Mouse (Mus musculus): ENCODE results near the gene F2rl2.

The F2rl2 gene

GRCm38 (mm10) chr13:95696654-95697163 is at the start of gene F2rl2:
TSS of gene F2rl2 (plus strand) at chr13:95696853.
- in situ Hi-C loops (cut with MboI, MseI), result no loop called here

- in situ Hi-C loops (cut with MboI, MseI), result no loop called here
These were observed 49.4 kb upstream of the F2rl2 start for GRCm38 (mm10) chr13:95647248-95647647.

DNA sequence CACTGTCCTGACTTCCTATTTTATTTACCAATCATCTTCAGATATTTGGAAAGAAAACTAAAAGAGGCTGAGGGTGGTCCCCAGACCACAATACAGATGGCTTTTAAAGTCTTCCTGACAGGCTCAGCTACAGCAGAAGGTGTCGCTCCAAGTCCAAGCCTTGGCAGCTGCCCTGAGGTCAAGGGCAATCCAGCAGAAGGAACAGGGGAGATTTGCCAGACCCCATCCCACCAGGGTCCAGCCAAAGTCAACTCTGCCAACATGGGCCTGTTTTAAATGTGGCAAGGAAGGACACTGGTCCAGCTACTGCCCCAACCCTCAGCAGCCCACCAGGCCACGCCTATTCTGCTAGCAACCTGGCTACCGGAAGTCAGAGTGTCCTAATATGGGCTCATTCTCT is 46.7 kb upstream of the F2rl2 start:
- in situ Hi-C loops (cut with MboI, MseI), result no loop called here

DNA sequence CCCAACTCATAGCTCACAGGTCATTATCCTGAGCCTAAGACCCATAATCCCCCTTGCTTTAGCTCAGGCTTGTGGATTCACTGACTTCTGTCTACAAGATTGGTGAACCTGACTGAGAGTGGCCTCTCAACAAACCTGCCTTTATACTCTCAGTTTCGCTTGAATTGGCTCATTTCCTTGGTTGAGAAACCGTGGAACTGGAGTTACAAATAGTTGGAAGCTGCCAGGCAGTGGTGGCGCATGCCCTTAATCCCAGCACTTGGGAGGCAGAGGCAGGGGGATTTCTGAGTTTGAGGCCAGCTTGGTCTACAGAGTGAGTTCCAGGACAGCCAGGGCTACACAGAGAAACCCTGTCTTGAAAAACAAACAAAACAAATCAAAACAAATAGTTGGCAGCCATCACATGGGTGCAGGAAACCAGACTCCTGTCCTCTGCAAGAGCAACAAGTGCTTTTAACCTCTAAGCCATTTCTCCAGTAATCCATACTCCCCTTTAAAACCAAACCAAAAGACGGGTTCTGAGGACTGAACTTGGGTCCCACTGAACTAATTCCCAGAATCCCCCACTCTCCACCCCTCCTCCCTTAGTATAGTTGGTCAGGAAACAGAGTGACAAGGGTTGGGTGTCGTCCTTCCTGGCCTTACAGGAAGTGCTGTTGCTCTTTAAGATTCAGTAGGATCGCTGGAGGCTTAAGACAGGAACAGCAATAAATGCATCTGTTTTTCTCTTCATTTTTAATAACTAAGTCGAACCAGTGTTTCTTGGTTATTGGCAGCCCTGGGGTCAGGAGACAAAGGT is 44.6 kb upstream of the F2rl2 start:
- in situ Hi-C loops (cut with MboI, MseI), result no loop called here

DNA sequence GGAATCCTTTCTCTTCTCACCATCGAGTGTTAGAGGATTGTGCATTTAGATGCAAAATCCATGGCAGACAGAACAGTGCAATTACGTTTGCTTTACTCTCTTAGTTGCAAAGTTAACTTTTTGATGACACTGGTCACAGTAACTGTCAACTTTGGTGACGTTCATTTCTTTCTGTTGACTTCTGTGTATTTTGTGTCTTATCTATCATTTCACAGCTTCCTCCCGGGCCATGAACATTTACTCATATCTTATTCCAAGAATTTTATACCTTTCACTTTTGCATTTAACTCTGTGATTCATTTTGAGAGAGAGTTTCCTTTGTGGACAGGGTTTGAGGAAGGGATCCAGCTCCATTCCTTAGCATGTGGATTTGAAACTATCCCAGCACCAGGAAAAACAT is 43.0 kb upstream of the F2rl2 start:
- in situ Hi-C loops (cut with MboI, MseI), result no loop called here

DNA sequence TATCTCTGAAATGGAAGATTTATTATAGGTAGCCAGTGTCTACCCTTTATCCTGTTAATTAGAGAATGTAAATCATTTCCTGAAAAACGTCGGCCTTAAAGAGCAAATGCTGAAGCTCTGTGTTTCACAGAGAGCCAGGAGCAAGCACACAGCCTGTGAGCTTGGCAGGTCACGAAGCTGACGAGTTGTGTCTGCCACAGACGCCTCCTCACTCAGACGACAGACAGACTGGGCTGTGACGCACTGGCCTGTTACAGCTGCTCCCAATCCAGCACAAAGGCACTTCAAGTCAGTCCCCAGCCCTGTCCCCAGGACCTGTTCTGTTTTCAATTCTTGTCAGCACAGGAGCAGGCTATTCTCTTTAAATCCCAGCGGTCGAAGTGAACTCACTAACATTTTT is 41.4 kb upstream of the F2rl2 start:
- in situ Hi-C loops (cut with MboI, MseI), result no loop called here

DNA sequence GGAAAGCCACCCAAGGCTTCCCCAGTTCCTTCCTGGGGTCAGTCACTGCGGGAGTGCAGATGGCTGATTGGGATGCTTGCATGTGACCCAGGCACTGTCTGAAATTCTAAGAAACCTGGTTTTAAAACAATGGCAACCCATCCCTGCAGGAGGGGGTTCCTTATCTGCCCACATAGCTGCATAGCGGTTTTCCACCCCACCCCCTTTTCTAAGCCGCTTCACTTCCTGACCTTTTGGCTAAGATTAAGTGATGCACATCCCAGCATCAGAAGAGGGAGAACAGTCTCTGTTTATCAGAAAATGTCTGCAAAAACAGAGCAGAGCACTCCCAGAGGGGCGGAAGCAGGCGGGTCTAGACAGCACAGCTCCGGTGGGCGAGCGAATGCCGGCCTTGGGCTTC is 39.5 kb upstream of the F2rl2 start:
- in situ Hi-C loops (cut with MboI, MseI), result no loop called here

- in situ Hi-C loops (cut with MboI, MseI), result no loop called here
These were observed 37.2 kb upstream of the F2rl2 start for GRCm38 (mm10) chr13:95659432-95659831.

DNA sequence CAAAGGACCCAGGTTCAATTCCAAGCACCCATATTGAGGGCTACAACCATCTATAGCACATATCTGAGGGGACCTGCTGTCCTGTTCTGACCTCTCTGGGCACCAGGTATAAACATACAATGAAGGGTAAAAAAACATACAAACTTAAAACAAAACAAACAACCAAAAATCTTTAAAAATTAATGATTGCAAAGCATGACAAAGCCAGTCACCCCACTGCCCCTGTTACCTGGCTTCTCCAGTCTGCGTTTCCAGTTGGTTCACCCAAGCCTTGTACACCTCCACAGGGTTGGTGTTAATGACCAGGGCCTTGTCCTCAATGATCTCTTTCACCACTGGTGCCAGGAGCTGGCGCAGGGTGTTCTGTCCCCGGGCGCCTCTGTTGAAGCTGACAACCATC is 32.8 kb upstream of the F2rl2 start:
- in situ Hi-C loops (cut with MboI, MseI), result no loop called here

DNA sequence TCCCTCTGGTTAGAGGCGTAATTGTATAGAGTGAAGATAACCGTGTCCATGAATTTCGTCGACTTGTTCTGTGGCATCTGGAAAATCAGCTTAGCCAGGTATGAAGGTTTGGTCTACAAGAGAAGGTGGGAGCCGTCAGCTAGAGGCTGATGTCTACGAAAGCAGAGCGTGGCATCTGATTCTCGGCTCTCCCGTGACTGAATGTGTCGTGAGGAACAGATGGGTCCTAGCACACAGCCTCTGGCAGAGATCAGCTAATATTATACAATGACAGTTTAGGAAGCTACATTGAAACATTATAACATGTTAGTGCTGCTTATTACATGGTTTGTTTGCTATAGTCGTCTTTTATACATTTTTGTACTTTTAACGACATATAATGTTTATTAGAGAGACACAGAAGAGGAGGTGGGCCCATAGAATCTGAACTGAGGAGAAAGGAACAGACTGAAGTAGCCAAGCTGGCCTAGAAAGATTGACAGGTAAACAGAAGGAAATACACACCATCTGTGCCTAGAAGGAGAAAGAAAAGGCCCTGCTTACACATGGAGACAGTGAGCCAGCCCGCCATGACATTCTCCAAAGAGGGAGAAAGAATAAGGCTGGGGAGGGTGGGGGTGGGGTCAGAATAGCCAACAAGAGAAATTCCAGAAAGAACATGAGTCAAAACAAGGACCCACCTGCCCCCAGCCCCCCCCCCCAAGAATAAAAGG is 30.9 kb upstream of the F2rl2 start:
- in situ Hi-C loops (cut with MboI, MseI), result no loop called here

DNA sequence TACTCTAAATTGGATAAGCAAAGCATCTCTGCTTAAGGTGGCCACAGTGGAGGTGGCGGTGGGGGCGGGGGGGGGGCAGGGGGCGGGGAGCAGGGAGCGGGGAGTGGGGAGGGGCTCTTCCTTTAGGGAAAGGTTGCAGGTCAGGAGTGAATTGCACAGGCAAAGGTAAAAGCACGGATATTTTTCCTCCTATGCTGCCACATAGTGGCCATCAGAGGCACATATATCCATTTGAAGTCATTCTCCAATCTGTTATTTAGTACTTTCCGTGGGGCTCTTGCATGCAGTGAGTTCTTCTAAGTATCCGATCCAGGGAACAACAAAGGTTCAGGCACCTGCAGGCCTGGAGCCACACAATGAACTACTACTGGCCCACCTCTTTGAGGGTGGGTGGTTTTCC is 29.4 kb upstream of the F2rl2 start:
- in situ Hi-C loops (cut with MboI, MseI), result no loop called here

GRCm38 (mm10) chr13:95670534-95670933 is 26.1 kb upstream of the F2rl2 start:
- in situ Hi-C loops (cut with MboI, MseI), result loop anchor here in 1 of 2 experiments (5.0 kb wide), 1 partner anchor 98 kb away; no protein-coding TSS in a partner anchor

- in situ Hi-C loops (cut with MboI, MseI), result loop anchor here in 1 of 2 experiments (5.0 kb wide), 1 partner anchor 99 kb away; no protein-coding TSS in a partner anchor
These were observed 25.4 kb upstream of the F2rl2 start for GRCm38 (mm10) chr13:95671108-95671897.

DNA sequence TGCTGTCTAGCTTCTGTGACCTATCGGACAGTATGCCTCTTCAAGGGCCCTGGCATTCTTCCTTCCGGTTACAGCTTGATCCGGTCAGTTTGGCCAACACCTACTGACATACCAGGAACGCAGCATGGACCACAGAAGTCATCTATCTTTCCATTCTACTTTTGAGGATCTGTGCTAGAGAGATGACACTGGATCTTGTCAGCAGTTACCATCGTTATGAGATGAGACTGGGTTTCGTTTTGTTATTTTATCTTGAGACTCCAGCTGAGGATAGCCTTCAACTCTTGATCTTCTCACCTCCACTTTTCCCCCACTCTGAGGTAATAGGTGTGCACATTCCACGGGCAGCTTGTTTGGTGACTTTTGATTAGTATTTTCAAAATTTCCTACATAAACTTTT is 24.3 kb upstream of the F2rl2 start:
- in situ Hi-C loops (cut with MboI, MseI), result loop anchor here in 1 of 2 experiments (5.0 kb wide), 1 partner anchor 100 kb away; no protein-coding TSS in a partner anchor

DNA sequence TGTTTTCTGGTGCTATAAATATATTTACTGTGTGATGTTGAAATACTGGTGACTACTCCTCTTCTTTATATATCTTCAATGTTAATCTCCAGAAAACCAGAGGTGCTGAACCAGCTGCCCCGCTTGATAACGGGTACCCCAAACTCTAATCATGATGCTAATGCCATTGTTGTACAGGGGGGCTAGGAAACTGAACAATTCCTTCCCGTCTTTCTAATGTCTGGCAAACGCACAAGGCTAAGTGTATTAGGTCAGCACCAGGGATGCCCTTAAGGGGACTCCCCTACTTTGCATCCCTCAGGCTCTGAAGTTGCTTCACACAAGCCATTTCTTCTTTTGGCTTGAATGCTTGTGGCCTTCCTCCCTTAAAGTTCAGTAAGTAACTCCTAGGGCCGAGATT is 17.6 kb upstream of the F2rl2 start:
- in situ Hi-C loops (cut with MboI, MseI), result no loop called here

GRCm38 (mm10) chr13:95679491-95679941 is 17.1 kb upstream of the F2rl2 start:
- in situ Hi-C loops (cut with MboI, MseI), result no loop called here

DNA sequence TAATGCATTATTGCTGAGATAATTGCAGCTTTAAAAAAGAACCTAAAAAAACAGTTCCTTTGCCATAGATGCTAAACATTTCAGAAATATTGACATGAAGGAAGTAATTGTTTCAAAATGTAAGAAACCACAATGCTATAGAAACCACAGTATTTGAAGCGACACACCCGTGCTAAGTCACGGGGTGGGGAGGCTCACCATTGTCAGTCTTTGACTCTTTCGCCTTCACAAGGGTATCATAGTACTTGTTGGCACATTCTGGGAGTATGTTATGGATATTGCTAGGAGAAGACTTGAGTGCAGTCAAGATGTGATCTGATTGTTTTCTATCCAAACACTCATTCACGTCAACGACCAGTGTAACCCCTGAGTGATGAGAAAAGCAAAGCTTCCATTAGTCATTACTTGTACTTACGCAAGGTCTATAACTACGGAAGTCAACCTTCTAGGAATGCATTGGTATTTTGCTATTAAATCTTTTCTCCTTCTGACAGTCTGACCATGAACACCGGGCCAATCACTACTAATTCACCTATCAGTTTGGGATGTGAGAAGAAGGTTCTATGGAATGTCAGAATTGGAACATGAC is 11.9 kb upstream of the F2rl2 start:
- in situ Hi-C loops (cut with MboI, MseI), result loop anchor here in 1 of 2 experiments (5.0 kb wide), 1 partner anchor 57 kb away; no protein-coding TSS in a partner anchor

- in situ Hi-C loops (cut with MboI, MseI), result no loop called here
These were observed 10.9 kb upstream of the F2rl2 start for GRCm38 (mm10) chr13:95685736-95686135.

DNA sequence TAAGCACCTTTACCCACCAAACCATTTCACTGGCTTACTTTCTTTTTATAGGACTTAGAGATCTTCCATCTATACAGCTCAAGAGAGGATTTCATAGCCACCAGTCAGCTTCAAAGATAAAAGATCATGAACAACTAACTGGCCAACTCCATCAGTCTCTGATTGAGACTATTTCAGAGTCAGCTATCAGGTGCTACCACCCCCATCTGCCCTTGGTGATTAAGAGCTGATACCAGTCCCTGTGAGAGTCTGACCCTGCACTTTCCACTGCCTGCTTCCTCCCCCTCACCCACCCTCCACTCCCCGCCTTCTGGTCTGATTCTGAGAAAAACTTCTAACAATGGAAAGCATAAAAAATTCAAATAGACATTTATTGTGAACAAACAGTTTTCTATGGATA is 8.1 kb upstream of the F2rl2 start:
- in situ Hi-C loops (cut with MboI, MseI), result no loop called here

DNA sequence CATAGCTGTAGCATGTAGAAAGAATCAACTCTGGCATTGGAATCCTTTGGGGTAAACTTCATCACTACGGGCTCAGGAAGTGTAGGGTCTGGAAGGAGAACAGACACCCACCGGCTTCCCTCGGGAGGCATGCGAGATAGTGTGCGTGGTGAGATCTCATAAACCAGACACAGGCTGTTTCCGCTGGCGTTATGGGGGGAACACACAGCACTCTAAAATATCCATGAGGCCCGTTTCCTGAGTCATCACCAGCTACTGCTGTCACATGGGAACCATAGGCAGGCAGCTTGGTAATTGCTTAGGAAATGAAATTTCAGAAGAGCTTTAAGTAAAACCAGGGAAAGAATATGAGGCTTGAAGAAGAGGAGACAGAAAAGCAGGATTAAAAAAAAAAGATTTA is 4.5 kb upstream of the F2rl2 start:
- in situ Hi-C loops (cut with MboI, MseI), result no loop called here

- in situ Hi-C loops (cut with MboI, MseI), result no loop called here
These were observed 466 bp upstream of the F2rl2 start for GRCm38 (mm10) chr13:95696120-95696653.
